In the genomic region with DNA sequence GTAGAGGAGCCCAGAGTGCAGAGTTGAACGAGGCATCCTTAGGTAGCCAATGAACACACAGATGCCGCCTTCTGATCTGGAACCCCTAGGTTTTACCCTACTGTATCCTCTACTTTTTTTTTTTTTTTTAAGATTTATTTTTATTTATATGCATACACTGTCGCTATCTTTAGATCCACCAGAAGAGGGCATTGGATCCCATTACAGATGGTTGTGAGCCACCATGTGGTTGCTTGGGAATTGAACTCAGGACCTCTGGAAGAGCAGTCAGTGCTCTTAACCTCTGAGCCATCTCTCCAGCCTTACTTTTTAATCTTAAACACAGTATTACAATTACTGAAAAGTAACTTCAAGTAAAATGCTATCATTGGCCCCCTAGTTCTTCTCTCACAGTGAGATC, we compare ENCODE assay signal across 15 mouse cellular contexts. TPM values are rescaled to one million over a fixed set of nuclear protein-coding genes. Genes with fewer than 3 reads are reported as not detected.
DNase-seq lines count a peak whose midpoint lies in the region; ATAC-seq and TF ChIP-seq lines count a peak whose summit lies in the region.
"Not testable (repeated sequence)": the region's sequence is repeated elsewhere in the genome, so short reads cannot be mapped to it uniquely, and the experiment has no call there.
"Had no signal": no experiment of that assay in that cellular context is flagged by ENCODE, and none has a peak within 500 bp of the region (broad histone marks: within the 10 kb centered on the region; RNA-seq: fewer than 3 reads in every experiment).

No protein-coding gene starts in this region.

- not testable (repeated sequence) for H3K9me3 ChIP-seq in hindbrain, postnatal 0 days (ENCODE audit: low read length); intestine, postnatal 0 days (ENCODE audit: control insufficient read depth); liver, embryonic 14.5 days (ENCODE audit: control insufficient read depth, low read length)

- 87% methylated on average over 3 of the region's 3 CpGs for WGBS in hindbrain, postnatal 0 days
- 90% methylated on average over 3 of the region's 3 CpGs for WGBS in intestine, postnatal 0 days
- WGBS in liver, embryonic 14.5 days (ENCODE audit: insufficient replicate concordance) = 74% methylated on average over 3 of the region's 3 CpGs

- CTCF ChIA-PET in Patski (lab: Charles Lee) = not testable (repeated sequence)

- DNase-seq in 3T3-L1 (ENCODE audit: low read depth, low spot score) = peak; percentile 31
- peak; percentile 7 for DNase-seq in ES-CJ7 (ENCODE audit: low read depth, low spot score)
- not testable (repeated sequence) for DNase-seq in Patski (ENCODE audit: low read depth, low spot score); hindbrain, postnatal 0 days (ENCODE audit: low spot score); liver, embryonic 14.5 days (ENCODE audit: low read depth in 3 of 3, low spot score in 3 of 3)
- peak; percentile 14 for DNase-seq in splenic B cell, adult 2 months (ENCODE audit: low read depth, low spot score)

- POLR2A ChIA-PET in Patski (lab: Charles Lee) = not testable (repeated sequence)

- H3K4me2 ChIP-seq in hindbrain, postnatal 0 days (ENCODE audit: low read depth, low read length); intestine, postnatal 0 days (replicated peaks; ENCODE audit: low read depth); liver, embryonic 14.5 days (ENCODE audit: low read depth): not testable (repeated sequence)

- not testable (repeated sequence) for H3K27me3 ChIP-seq in Patski; hindbrain, postnatal 0 days (ENCODE audit: insufficient read depth, low read length); intestine, postnatal 0 days (replicated peaks; ENCODE audit: control insufficient read depth, insufficient read depth, low read length); liver, embryonic 14.5 days (ENCODE audit: control insufficient read depth, insufficient read depth, low read length); splenic B cell, adult 2 months (ENCODE audit: control insufficient read depth, insufficient read depth, low read length, poor library complexity, severe bottlenecking)

- H3K4me3 ChIP-seq in hindbrain, postnatal 0 days (ENCODE audit: low read length); intestine, postnatal 0 days (ENCODE audit: low read depth, low read length); liver, embryonic 14.5 days (ENCODE audit: insufficient read depth in 1 of 2, low read depth in 2 of 2, low read length in 2 of 2): not testable (repeated sequence)

- H3K4me1 ChIP-seq in hindbrain, postnatal 0 days (ENCODE audit: insufficient read depth, low read length); intestine, postnatal 0 days (replicated peaks; ENCODE audit: control insufficient read depth, insufficient read depth, low read length); liver, embryonic 14.5 days (replicated peaks; ENCODE audit: control insufficient read depth in 2 of 2, insufficient read depth in 2 of 2, low read length in 1 of 2): not testable (repeated sequence)

- in situ Hi-C loops in Patski (cut with MboI; ENCODE audit: low pct_unique_long_range_greater_than_20kb) = loop anchor here (5.0 kb wide), 1 partner anchor 96 kb away; no protein-coding TSS in a partner anchor

- H3K36me3 ChIP-seq in hindbrain, postnatal 0 days (ENCODE audit: insufficient read depth, low read length) = peaks cover 57% of the 10 kb centered on the region
- H3K36me3 ChIP-seq in intestine, postnatal 0 days (ENCODE audit: control insufficient read depth, insufficient read depth) = peaks cover 61% of the 10 kb centered on the region
- peaks cover 45% of the 10 kb centered on the region for H3K36me3 ChIP-seq in liver, embryonic 14.5 days (replicated peaks; ENCODE audit: control insufficient read depth, insufficient read depth, low read depth)
- H3K36me3 ChIP-seq in splenic B cell, adult 2 months (ENCODE audit: control insufficient read depth, insufficient read depth, low read length, poor library complexity, severe bottlenecking) = peaks cover 24% of the 10 kb centered on the region

- ATAC-seq in Patski; hindbrain, postnatal 0 days; intestine, postnatal 0 days; liver, embryonic 14.5 days (ENCODE audit: insufficient read depth): not testable (repeated sequence)

- not testable (repeated sequence) for H3K9ac ChIP-seq in hindbrain, postnatal 0 days (replicated peaks; ENCODE audit: low read length); intestine, postnatal 0 days (ENCODE audit: low read depth, low read length); liver, embryonic 14.5 days (replicated peaks)

- not testable (repeated sequence) for TF ChIP-seq EP300 in liver, embryonic 14.5 days (IDR thresholded peaks at IDR 0.05; ENCODE audit: low read depth)

- TF ChIP-seq CTCF in Patski (IDR thresholded peaks at IDR 0.05) = peak; percentile 51
- 0 out of 2 replicates have a peak, but pooled peaks have one; percentile 9 for TF ChIP-seq CTCF in hindbrain, postnatal 0 days (IDR thresholded peaks at IDR 0.05; ENCODE audit: low read depth)
- peak; percentile 23 for TF ChIP-seq CTCF in intestine, postnatal 0 days (IDR thresholded peaks at IDR 0.05; ENCODE audit: low read depth)
- TF ChIP-seq CTCF in liver, embryonic 14.5 days (IDR thresholded peaks at IDR 0.05; ENCODE audit: low read depth) = peak; percentile 10; the same call in 1 of the 2 replicates

- not testable (repeated sequence) for H3K27ac ChIP-seq in hindbrain, postnatal 0 days; intestine, postnatal 0 days (ENCODE audit: low read depth, low read length); liver, embryonic 14.5 days

RNA-seq across cellular contexts. Expression of a gene that starts 24.3 kb away (rescaled TPM):
- polyA plus RNA-seq in Patski (2021) = 12.7 TPM
- 10.5 and 15.5 TPM in 2 replicates for total RNA-seq in hindbrain, postnatal 0 days (2014; rRNA removed)
- 11.5 and 12.8 TPM in 2 replicates for polyA plus RNA-seq in hindbrain, postnatal 0 days (2015; fragmentation: Nextera tagmentation; extraction: Ambion mirVana)
- polyA plus RNA-seq in intestine, postnatal 0 days (2015; fragmentation: Nextera tagmentation; extraction: Ambion mirVana) = 8.6 and 9.3 TPM in 2 replicates
- polyA plus RNA-seq in liver, embryonic 14.5 days (2012; rRNA removed) = 3.1 and 3.4 TPM in 2 replicates
- polyA plus RNA-seq in liver, embryonic 14.5 days (2014; fragmentation: Nextera tagmentation; extraction: Ambion mirVana) = 4.2 and 4.8 TPM in 2 replicates

RNA-seq across cellular contexts. Expression of a gene that starts 27.9 kb away (rescaled TPM):
- polyA plus RNA-seq in Patski (2021) = 112 TPM
- total RNA-seq in hindbrain, postnatal 0 days (2014; rRNA removed) = 208 and 209 TPM in 2 replicates
- 86.3 and 94.8 TPM in 2 replicates for polyA plus RNA-seq in hindbrain, postnatal 0 days (2015; fragmentation: Nextera tagmentation; extraction: Ambion mirVana)
- 20.4 and 20.7 TPM in 2 replicates for polyA plus RNA-seq in intestine, postnatal 0 days (2015; fragmentation: Nextera tagmentation; extraction: Ambion mirVana)
- 10.5 and 11.7 TPM in 2 replicates for polyA plus RNA-seq in liver, embryonic 14.5 days (2012; rRNA removed)
- 20.9 and 22.3 TPM in 2 replicates for polyA plus RNA-seq in liver, embryonic 14.5 days (2014; fragmentation: Nextera tagmentation; extraction: Ambion mirVana)

RNA-seq across cellular contexts. Expression of a gene that starts 40.2 kb away (rescaled TPM):
- not detected for polyA plus RNA-seq in Patski (2021)
- total RNA-seq in hindbrain, postnatal 0 days (2014; rRNA removed) = not detected in 2 replicates
- 0.05 TPM in 1 of 2 replicates, not detected in the other for polyA plus RNA-seq in hindbrain, postnatal 0 days (2015; fragmentation: Nextera tagmentation; extraction: Ambion mirVana)
- polyA plus RNA-seq in intestine, postnatal 0 days (2015; fragmentation: Nextera tagmentation; extraction: Ambion mirVana) = not detected in 2 replicates
- 11.4 and 15.4 TPM in 2 replicates for polyA plus RNA-seq in liver, embryonic 14.5 days (2012; rRNA removed)
- polyA plus RNA-seq in liver, embryonic 14.5 days (2014; fragmentation: Nextera tagmentation; extraction: Ambion mirVana) = 29.3 and 30.4 TPM in 2 replicates
- total RNA-seq: adrenal gland, adult 18-20 months; adrenal gland, postnatal 36 days; gastrocnemius, adult 2 months; gastrocnemius, postnatal 14 days had no signal
- polyA plus RNA-seq: C2C12; forebrain, embryonic 16.5 days; frontal cortex, adult 2 months; hindbrain, embryonic 16.5 days had no signal

Comparison
In these comparisons a context has a peak if more than half of its experiments do, and no peak if none do; other contexts are left out.
1. RNA of a gene that starts 40.2 kb away (polyA plus RNA-seq): 11.4 to 30.4 TPM in liver, embryonic 14.5 days; 0.05 TPM in hindbrain, postnatal 0 days, not detected in Patski (single experiment) and not detected in intestine, postnatal 0 days; every median in the first group is over 10 times any median in the second.
2. Peak in every context shown above with its lines, with median percentiles within 50 percentile points of each other: CTCF ChIP-seq.